Mouse (Mus musculus): ENCODE data around the gene Rundc3a.
A peak's percentile ranks its signal among the peaks of the same experiment; 100 is the strongest.
"Not testable (repeated sequence)": the region's sequence is repeated elsewhere in the genome, so short reads cannot be mapped to it uniquely, and the experiment has no call there.

The Rundc3a gene

DNA sequence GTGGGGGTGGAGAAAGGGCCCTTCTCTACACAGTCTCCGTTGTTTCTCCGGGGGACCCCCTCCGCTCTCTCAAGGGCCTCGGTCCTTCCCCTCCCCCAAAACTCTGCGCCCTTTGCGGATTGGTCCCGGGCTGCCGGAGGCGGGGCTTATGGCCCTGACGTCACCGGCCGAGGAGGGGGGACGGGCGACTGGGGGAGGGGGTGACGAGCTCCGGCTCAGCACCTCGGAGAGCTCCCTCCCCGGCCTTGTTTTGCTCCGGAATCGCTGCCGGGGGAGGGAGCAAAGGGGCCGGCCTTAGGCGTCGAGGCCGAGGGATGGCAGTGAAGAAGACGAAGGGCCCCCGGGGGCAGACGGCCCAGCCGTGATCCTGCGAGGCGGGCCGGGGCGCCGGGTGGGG lies at the start of gene Rundc3a:
Gene Rundc3a, plus strand, starts transcription at position 166 of the 397 bp plus-strand sequence.
- peak; percentile 72 for ATAC-seq (ENCODE audit: insufficient number of reproducible peaks, low FRiP score, low TSS enrichment)

DNA sequence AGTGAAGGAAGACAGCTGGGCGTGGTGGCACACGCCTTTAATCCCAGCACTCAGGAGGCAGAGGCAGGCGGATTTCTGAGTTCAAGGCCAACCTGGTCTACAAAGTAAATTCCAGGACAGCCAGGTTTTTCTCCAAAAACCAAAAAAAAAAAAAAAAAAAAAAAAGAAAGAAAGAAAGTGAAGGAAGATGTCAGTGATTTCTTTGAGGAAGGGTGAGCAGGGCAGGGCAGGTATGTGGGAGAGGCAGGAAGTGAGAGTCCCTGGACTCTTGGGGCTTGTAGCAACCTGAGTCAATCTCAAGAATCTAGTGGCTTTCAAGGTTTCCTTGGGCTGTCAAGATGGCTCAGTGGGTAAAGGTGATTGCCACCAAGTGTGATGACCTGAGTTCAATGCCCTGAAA lies 48.7 kb upstream of the Rundc3a start:
- no peak for ATAC-seq (ENCODE audit: insufficient number of reproducible peaks, low FRiP score, low TSS enrichment)

DNA sequence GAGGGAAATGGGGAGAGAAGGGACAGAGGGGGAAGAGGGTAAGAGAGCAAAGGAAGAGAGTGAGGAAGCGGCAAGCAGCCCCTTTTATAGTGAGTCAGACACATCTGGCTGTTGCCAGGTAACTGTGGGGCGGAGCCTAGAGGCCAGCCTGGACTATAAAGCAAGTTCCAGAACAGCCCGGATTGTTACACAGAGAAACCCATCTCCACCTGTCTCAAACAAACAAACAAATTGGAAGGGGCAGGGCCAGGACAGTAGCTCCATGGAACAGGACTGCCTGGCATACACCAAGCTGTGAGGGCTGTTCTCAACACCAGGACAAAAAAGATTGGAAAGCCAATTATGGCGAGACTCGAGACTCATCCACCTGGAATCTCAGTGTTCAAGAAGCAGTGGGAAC lies 46.3 kb upstream of the Rundc3a start:
- ATAC-seq (ENCODE audit: insufficient number of reproducible peaks, low FRiP score, low TSS enrichment), result no peak

DNA sequence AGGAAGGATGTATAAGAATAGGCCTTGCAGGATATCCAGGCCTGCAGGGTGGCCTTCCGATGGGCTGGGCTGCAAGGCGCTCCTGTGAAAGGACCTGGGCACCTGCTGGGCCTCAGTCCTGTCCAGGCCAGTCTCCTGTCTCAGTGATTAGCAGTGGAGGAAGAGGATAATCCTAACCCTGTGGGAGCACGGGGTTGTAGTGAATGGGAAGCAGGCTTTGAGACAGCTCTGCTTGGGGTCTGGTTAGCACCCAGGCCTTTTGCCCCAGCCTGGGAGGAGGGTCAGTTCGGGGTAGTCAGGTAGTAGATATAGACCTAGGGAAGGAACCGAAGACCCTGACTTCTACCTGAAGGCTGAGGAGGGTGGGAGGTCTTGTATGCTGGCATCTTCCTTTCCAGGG lies 45.5 kb upstream of the Rundc3a start:
- ATAC-seq (ENCODE audit: insufficient number of reproducible peaks, low FRiP score, low TSS enrichment), result no peak

DNA sequence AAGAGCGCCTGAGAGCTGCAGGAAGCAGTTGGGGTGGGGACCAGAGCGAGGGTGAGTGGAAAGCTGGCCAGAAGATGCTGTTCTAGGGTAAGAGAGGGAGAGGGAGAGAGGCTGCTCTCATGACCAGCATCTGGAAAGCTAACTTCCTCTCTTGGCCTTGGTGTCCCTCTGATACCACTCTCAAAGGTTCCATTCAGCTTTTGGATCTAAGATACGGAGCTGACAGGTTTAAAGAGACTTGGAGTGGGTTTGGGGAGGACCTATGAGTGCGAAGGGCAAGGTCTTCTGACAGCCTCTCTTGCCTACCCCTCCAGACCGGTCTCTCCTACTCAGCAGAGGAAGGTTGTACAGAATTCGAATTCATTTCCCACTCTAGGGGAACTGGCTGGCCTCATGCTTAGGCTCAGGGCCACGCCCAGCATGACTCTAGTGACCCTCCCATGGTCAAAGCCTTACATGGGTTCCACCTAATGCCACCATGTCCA lies 45.1 kb upstream of the Rundc3a start:
- ATAC-seq (ENCODE audit: insufficient number of reproducible peaks, low FRiP score, low TSS enrichment), result no peak

DNA sequence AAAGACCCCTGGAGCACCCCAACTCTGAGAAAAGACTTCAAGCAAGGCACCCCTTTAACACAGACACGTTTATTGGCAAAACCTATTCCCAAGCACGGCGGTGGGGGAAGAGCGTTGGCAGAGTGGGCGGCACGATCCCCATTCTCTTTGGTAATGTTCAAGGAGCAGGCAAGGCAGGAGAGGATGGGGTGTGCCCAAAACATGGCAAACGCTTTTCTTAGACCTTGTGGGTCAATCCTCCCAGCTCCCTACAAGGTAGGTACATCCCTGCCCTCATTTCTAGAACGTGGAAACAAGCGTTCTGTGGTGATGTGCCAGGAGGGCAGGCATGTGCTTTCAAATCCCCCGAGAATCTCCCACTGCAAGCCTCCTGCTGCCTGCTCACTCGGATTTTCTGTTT lies 44.4 kb upstream of the Rundc3a start:
- no peak for ATAC-seq (ENCODE audit: insufficient number of reproducible peaks, low FRiP score, low TSS enrichment)

DNA sequence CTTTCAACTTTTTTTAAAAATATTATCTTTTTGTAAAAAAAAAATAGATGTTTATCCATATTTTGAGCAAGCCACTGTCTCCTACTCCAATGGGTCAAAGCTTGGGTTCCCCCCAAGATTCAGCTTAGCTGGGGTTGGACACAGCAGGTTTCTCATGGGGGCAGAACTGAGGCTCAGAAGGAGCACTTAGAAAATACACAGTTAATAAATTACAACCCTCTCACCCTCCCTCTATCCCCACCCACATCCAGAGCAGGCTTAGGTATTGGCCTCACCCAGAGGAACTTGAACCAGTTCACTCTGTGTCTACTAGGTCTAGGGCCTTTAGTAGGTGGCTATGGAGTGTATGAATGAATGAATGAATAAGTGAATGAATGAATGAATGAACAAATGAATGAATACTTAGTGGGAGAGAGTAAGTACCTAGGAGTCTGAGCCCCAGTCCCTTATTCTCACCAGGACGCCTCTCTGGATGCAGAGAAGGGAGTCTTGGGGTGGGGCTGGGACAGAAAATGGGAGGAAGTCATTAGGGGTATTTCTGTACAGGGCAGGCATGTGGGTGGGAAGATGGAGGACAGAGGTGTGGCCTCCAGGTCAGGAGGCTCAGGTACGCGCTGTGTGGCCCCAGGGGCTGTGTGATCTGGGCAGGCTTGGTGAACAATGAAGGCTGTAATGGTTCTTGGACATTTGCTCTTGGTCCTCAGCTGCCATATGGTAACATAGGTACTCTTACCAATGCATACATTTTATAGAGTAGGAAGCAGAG lies 43.8 kb upstream of the Rundc3a start:
- no peak for ATAC-seq (ENCODE audit: insufficient number of reproducible peaks, low FRiP score, low TSS enrichment)

DNA sequence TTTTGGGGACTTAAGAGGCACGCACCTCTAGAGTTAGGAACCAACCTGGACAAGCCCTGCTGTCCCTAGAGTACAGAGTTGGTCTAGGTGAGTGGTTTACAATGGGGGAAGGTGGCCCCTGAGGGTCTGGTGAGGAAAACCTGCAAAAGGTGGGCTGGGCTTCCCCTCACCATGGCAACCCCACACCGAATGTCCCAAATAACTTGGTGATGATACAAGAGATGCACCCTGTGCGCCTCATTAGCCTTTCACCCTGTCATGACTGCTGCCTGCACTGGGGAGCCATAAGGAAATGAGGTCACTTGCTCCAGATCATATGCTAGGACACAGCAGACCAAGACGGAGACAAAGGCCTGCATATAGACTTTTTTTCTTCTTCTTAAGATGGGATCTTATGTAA lies 42.8 kb upstream of the Rundc3a start:
- ATAC-seq (ENCODE audit: insufficient number of reproducible peaks, low FRiP score, low TSS enrichment), result no peak

DNA sequence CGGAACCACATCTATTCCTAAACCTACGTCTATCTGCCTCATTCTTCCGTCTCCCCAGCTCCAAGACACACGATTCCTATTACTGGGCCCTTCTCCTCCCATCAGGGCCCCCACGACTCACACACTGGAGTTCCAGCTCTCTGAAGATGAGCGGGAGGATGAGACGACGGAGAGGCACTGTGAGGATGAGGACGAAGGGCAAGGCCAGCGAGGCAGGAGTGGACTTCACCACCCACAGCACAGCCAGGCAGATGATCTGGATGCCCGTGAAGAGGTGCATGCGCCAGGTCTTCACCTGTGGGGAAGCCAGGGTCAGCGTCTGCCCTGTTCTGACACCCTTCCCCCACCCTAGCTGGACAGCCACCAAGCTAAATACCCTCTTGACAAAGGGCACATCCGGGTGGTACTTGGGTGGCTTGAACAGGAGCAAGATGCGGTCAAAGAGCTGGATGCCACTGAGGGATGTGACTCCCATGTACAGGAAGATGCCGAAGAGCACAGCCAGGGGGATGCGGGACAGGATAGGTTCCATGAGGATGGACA lies 42.2 kb upstream of the Rundc3a start:
- no peak for ATAC-seq (ENCODE audit: insufficient number of reproducible peaks, low FRiP score, low TSS enrichment)

DNA sequence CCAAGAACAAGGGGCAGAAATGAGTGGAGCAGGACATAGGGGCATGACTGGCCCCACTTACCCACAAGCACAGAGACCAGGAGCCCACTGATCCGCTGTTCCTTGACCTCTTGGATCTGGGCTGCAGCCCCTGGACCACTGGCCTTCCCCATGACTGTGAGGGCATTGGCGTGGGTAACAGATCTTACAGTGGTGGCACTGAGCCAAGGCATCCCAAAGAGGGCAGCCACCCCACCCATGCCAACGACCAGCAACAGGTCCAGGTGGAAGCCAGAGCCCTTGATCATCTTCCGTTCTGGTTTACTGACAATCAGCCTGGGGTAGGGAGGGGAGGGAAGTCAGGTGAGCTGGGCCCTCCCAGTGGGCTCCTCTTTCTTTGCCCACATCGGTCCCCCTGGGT lies 40.8 kb upstream of the Rundc3a start:
- no peak for ATAC-seq (ENCODE audit: insufficient number of reproducible peaks, low FRiP score, low TSS enrichment)

DNA sequence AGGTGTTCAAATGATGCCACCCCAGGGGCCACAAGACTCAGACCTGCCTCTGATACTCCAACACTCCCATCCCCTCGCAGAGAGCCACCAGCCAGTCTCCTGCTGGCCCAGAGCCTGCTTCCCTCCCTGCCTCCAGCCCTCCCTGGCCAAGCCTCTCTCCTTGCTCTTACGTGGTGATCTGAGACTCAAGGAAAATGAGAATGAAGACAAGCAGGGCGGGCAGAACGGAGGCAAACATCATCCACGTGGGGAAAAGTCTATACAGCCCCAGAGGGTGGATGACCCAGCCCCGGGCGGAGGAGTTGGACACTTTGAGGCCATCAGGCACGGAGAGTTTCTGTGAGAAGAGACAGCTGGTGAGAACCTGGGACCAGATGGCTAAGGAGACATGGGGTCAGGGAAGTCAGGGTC lies 40.2 kb upstream of the Rundc3a start:
- ATAC-seq (ENCODE audit: insufficient number of reproducible peaks, low FRiP score, low TSS enrichment), result peak; percentile 52; the same call in 1 of the 2 replicates

DNA sequence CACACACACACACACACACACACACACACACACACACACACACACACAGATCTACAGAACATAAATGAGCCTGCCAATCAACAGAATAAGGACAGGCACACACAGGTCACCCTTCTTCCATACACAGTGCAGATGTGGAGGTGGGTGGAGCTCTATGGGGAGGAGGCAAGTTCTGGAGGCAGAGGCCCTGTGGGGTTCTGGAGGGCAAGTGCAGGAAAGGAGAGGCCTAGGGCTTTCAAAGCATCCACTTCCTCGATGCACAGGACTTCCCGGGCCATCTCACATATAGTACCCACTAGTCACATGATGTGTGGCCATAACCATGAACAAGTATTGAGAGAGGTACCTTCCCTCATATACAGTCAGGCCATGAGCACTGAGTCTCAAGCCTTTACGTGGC lies 37.7 kb upstream of the Rundc3a start:
- no peak for ATAC-seq (ENCODE audit: insufficient number of reproducible peaks, low FRiP score, low TSS enrichment)

DNA sequence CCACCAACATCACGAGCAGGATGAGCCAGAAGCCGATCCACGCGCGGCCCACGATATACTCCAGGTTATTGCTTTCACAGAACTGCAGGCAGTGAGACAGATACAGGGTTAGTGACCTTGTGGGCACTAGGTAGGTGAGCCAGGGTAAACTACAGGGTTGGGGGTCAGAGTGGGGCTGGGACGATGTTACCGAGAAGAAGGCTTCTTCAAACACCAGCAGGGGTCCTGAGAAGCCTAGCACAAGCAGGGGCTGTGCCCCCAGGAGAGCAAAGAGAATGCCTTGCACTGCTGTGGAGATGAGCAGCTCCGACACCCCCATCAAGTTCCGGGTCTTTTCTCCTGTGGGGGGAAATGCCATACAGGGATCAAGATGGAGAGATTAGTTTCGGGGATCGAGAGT lies 37.0 kb upstream of the Rundc3a start:
- ATAC-seq (ENCODE audit: insufficient number of reproducible peaks, low FRiP score, low TSS enrichment), result no peak

DNA sequence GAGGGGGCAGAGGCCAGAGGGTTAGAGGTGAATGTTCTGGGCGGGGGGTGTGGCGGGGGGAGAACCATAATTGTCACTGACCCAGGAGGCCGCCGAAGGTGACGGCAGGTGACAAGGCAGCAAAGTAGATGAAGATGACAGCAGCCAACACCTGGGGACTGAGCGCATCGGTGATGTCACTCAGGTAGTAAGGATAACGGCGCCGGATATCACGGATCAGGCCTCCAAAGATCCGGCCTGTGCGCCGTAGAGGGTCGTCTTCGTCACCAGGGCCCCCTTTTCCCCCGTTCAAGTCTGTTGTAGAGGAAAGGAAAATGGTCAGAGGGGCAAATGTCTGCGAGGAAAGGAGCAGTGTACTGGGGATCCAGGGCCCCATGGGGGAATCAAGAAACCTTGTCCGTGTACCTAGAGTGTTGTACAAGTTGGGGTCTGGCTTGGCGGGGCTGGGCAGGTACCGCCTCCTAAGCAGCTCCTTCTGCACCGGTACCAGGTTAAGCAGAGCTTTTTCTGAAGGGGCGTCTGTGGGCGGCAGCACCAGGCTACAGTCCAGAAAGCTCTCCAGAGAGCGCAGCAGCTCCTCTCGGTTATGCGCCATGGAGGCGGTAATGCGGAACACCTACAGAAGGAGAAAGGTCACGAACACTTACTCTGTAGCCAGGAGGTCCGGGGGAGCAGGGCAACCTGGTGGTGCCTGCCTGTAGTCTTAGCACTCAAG lies 36.4 kb upstream of the Rundc3a start:
- ATAC-seq (ENCODE audit: insufficient number of reproducible peaks, low FRiP score, low TSS enrichment), result no peak

DNA sequence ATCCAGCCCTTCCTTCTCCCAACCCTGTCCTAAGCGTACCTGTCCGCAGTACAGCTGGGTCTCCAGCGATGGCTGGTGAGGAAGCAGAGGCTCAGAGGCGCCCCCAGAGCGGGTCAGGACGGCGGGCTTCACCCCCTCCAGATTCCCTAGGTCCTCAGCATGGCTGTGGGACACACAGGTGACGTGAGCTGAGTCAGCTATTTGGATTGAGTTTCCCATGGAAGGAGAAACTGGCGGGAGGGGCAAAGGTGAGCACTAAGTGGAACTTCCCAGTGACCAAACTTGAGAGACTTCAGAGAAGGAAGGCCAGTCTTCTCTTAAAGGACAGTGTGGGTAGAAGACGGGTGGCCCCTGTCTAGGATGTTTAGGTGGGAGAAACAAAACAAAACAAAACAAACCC lies 34.8 kb upstream of the Rundc3a start:
- ATAC-seq (ENCODE audit: insufficient number of reproducible peaks, low FRiP score, low TSS enrichment), result no peak

DNA sequence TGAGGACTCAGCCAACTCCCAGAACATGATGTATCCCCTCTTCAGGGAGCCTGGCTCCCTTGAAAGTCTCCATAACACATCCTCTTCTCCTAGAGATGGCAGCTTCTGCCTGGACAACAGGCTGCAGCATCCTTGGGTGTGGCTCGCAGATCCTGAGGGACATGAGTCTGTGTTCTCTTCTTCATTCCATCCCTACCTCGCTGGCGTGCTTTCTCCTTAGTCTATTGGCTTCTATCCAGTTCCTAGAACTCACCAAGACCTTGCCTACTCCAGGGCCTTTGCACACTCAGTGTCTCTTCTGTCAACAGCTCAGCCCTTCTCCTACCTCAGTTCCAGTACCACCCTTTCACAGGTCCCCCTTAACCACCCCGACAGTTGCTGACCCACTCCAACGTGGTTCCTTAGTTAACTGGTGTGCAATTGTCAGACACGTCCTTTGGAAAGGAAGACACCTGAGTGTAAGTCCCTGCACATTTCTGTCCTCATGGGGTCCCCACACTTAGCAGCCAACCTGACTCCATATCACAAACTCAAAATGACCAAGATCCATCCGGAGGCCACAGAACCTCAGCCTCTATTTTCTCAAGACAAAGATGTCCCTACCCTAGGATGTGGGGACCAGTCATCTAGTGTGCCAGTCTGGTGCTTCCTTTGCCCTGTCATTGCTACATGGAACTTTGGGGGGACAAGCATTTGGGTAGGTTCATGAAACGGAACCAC lies 31.3 kb upstream of the Rundc3a start:
- no peak for ATAC-seq (ENCODE audit: insufficient number of reproducible peaks, low FRiP score, low TSS enrichment)

DNA sequence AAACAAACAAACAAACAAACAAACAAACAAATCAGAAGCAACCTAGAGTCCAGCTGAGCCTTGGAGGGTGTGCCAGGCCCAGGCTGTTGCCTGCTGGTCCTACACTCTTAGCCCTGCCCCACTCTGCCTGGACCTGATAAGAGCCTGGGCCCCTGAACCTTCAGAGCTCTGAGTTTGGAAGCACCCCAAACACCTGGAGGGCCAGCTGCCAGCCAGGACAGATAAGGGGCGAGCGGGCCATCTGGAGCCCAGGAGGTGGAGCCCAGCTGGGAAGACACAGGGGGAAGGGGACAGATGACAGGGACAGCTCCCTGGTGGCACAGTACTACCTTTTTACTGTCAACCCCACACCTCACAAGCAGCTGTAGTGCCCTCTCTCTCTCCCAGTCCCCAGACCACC lies 29.6 kb upstream of the Rundc3a start:
- no peak for ATAC-seq (ENCODE audit: insufficient number of reproducible peaks, low FRiP score, low TSS enrichment)

DNA sequence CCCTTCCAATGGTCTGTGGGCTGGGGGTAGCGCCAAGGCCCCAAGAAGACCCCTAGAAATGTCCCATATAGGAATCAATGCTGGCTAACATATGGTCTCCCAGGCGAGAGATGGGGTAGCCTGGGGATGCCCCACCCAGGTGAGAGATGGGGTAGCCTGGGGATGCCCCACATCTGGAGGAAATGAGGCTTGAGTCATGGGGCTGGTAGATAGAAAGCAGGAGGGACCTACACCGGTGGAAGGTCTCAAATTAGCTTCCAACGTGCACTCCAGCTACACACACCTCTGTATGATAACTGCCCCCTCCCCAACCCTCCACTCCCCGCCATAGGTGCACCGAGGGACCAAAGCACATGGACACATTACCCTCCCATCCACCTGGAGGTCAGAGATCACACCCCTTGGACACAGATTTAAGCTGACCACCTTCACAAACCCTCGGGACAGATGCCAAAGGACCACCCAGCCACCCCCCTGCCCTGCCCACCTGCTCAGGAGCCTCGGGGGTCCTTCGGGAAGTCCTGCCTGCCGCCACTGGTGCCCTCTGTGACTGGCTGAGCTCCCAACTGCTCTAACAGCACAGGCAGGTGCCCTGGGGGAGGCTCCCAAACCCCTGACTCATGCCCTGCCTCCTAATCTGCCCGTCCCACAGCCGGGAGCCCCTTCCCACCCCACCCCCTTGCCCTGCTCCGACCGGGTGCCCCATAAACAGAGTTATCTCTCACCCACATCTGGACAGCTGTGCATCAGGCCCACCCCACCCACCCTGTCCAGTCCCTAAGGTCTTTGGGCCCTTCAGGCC lies 28.4 kb upstream of the Rundc3a start:
- ATAC-seq (ENCODE audit: insufficient number of reproducible peaks, low FRiP score, low TSS enrichment), result no peak

DNA sequence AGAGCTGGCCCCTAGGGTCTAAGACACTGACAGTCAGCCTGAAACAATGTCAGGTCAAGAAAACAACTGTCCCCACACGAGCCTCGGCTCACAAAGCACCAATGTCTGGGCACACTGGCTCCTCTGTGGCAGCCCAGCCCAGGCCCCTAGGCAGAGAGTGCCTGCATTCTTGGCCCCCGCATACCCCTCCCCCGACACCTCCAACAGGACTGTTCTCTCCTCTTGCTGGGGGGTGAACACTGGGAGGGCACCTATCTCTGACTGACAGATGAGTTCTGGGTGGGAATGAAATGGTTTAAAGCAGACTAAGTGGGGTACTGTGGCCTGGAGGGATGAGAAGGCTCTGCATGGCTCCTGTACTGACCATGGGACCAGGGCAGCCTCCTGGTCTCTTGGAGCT lies 27.5 kb upstream of the Rundc3a start:
- ATAC-seq (ENCODE audit: insufficient number of reproducible peaks, low FRiP score, low TSS enrichment), result no peak

DNA sequence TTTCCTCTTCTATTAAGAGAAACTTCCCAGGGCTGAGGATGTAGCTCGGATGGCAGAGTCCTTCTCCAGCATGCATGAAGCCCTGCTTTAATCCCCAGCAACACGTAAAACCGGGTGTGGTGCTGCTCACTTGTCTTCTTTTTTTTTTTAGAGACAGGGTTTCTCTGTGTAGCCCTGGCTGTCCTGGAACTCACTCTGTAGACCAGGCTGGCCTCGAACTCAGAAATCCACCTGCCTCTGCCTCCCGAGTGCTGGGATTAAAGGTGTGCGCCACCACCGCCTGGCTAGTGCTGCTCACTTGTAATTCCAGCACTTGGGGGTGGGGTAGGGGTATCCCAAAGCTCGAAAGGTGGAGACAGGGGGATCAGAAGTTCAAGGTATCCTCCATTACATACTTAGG lies 27.1 kb upstream of the Rundc3a start, which contains the start of gene Slc4a1:
Gene Slc4a1, minus strand, starts transcription at position 101 of the 400 bp plus-strand sequence.
- not testable (repeated sequence) for ATAC-seq (ENCODE audit: insufficient number of reproducible peaks, low FRiP score, low TSS enrichment)
